Mouse (Mus musculus): ENCODE results near the gene Tesmin.

The Tesmin gene

DNA sequence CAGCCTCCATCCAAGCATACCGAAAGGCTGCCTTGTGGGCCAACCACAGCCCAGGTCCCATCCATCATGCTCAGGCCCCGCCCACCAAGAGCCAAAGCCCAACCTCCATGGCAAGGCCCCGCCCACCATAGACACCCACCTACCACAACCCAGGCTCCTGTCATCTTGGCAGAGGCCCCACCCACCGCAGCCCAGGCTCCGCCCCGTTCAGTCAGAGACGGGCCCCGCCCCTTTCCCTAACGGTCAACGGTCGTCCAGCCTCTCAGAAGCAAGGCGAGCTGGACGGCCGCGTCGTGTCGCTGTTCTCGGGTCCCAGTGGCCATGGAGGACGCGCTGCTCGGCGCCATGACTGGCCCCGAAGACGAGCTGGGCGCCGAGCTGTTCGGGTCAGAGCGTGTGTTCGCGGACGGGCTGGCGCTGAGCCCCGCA lies at the start of gene Tesmin:
Tesmin (plus strand) TSS at position 229 of the 429 bp plus-strand sequence.
- peak; percentile 25 for DNase-seq (ENCODE audit: low spot score)

DNA sequence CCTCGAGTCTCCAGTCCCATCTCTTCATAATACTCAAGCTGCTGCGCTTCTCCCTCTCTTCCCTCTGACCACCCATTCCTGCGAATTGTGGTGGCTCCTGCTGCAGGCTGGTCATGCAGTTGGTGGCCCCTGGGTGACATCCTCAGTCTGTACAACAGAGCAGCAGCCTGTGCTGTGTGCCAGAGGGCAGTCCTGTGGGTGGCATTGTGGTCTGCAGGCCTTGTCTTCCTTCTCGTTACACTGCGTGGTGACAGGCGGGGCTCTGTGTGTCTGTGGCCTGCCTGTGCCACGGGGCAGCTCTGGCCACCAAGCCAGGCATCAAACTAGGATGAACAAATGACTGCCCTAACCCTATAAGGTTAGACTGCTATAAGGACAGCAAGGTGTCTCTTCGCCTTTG lies 49.5 kb upstream of the Tesmin start:
- no peak for DNase-seq (ENCODE audit: low spot score)

DNA sequence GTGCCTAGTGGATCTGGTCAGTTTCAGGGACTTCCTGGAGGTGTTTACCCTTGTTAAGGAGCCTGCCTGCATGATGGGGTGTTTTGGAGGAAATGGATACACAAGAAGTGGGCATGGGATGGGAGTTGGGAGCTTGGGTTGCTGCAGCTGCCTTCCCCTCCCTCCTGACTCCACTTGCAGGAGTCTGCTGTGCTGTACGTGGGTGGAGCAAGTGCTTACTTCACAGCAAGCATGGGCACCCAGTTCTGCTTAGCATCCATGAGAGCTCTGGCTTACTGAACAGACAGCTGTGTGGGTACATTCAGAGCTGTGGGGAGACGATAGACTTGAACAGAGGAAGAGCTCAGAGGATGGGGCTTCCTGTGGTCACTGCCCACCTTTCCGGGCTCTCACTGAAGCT lies 47.6 kb upstream of the Tesmin start:
- no peak for DNase-seq (ENCODE audit: low spot score)

DNA sequence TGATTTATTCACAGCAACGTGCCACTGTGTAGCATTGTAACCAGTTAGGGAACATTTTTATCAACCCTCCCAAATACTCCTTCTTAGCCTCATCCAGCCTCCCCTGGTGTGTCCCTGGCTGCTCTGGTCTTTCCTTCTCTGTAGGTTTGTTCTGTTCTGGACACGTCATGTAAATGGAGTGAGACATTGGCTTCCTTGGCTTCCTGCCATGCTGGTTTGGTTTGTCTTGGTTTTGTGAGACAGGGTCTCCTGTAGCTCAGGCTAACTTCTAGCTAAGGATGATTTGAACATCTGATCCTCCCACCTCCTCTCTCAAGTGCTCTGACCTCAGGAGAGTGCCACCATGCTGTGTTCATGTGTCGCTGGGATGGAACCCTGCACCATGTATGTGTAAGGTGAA lies 44.7 kb upstream of the Tesmin start:
- DNase-seq (ENCODE audit: low spot score) = no peak

DNA sequence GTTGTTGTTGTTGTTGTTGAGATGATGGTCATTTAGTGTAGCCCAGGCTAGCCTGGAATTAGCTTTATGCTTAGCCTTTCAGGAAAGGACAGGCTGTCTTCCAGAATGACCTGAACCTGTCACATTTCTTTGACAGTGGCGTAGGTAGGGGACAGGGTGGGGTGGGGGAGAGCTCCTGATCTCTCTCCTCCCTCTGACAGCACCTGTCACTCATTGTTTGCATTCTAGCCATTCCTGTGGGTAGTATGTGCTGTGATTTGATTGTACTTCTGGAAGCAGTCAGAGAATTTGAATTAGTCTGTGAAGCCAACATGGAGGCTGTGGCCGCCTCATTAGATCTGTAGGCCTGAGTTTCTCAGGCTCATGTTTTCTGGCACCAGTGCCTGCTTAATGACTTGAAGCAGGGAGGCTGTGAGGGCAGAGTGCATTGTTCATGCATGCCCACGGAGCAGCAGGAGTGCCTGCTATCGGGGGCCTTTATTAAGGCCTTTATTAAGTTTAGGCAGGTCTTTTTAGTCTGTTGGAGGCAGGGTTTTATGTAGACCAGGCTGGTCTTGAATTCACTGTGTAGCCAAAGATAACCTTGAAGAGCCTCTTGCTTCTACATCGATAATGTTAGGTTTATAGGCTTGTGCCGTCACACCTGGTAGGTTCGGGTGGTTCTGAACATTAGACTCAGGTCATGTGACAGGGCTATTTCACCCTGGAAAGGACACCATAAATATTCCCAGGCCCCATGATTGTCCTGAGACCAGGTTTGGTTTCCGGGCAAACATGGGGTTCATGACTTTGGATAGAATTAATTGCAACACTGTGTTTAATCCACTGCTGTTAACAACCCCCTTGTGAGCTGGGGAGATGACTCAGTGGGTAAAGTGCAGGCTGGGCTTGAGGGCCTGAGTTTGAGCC lies 43.8 kb upstream of the Tesmin start:
- DNase-seq (ENCODE audit: low spot score) = no peak

DNA sequence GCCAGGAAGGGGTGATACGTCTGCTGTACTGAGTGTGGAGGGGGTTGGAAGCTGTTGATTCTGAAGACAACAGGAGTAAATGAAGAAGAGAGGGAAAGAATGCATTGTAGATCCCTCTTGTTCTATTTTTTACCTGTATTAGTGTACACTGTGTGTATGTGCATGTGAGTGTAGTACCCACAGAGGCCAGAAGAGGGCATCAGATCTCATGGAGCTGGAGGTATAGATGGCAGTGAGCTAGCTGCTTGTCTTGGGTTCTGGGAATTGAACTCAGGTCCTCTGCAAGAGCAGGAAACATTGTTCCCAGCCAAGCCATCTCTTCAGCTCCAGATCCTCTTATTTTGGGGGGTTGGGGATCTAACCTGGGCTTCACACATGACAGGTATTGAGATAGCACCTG lies 40.9 kb upstream of the Tesmin start:
- no peak for DNase-seq (ENCODE audit: low spot score)

DNA sequence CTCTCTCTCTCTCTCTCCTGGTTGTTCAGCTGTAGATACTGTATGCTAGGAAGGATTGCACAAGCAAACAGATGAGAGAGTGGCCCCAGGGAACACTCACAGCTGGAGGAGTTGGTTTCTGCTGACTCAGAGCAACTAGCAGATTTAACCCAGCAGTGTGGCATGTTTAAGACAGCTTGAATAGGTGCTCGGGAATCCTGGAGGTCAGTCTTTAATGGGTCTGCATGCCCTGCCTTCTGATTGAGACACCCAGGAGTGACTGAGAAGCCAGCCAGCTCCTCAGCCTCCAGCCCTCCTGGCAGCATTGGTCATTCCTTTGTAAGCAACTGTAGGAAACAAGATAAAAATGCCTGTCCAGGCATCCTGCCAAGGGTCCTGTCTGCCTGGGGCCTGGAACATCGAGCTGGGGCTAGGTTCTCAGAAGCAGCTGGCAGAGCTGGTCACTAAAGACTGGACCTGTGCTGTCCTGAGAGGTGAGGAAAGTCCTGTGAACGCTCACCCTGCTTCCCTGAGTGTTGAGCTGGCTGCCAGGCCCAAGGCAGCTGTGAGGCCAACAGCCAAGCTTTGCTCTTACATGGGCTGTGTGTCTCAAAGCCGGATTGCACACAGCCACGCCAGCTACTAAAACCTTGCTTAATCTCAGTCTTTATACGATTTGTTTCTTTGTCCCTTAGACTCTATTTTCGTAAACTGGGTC lies 35.1 kb upstream of the Tesmin start:
- DNase-seq (ENCODE audit: low spot score) = no peak

DNA sequence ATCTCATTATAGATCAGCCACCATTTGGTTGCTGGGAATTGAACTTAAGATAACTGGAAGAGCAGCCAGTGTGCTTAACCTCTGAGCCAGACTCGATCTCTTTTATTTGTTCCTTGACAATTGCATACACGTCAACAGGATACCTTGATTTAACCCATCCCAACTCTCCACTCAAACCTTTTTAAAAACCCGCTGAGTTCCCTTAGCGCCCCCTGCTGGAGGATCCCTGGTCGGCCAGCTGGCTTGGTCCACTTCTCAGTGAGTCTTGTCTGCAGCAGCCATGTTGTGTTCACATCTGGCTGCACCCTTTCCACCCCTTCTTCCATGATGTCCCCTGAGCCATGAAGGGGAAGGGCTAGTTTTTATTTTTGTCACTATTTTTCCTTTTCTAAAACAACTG lies 33.6 kb upstream of the Tesmin start:
- DNase-seq (ENCODE audit: low spot score) = no peak

DNA sequence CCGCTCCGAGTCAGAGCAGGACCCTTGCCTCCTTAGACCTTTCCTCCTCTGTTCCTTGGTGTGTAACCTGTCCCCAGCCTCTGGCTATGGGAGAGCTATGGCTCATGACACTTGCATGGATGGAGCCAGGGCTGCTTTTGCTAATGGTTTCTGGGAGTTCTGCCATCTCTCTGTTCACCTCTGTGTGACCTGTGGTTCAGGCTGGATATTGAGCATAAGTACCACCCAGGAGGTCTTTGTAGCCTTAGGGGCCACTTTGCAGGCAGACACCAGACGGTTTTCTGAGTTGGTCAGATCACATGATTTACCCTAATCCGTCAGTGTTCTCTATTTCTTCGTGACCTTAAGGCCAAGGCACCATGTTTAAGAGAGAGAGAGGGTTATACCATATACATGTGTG lies 32.1 kb upstream of the Tesmin start:
- no peak for DNase-seq (ENCODE audit: low spot score)

DNA sequence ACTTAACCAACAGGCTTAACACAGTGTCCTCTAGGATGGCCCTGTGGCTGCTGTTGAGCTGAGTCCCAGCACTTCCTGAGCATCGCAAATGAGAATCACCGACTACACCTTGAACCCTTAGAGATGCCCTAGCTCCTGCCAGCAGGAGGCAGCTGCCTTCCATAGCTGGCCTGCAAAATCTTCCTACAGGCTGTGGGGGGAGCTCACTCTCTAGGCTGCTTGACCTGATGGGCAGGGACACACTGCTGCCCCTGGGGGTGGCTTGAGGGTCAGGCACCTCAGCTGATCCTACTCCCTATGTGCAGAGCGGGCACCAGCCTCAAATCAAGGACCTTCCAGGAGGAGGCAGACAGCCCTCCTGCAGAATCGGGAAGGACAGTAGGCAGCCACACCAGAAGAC lies 31.0 kb upstream of the Tesmin start:
- no peak for DNase-seq (ENCODE audit: low spot score)

DNA sequence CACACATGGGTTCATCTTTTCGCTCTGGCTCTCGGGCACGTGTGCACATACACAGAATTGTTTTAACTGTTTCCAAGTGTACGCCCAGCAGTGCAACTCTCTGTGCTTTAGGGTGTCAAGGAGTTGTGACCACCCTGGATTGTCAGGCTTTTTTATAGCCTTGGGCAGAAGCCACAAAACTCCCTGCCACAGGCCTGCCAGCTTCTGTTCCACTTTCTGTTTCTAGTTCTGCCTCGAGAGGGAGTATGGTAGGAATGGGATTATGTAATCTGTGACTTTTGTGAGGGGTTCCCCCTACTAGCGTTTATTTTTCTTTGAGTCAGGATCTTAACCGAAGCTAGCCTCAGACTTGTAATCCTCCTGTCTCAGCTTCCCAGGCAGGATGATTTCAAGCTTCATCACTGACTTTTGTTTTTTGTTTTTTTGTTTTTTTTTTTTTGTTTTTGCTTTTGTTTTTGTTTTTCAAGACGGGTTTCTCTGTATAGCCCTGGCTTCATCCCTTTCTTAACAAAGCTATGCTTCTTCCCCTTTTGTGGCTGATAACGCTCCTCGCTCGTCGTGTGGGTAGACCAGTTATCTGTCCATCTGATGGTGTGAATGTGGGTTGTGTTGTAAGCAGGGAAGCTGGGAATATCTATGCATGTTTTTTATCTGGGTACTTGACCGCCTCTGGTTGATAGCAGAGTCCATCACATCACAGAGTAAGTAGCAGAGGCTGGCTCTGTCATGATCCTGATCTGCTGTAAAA lies 28.6 kb upstream of the Tesmin start:
- DNase-seq (ENCODE audit: low spot score) = no peak

DNA sequence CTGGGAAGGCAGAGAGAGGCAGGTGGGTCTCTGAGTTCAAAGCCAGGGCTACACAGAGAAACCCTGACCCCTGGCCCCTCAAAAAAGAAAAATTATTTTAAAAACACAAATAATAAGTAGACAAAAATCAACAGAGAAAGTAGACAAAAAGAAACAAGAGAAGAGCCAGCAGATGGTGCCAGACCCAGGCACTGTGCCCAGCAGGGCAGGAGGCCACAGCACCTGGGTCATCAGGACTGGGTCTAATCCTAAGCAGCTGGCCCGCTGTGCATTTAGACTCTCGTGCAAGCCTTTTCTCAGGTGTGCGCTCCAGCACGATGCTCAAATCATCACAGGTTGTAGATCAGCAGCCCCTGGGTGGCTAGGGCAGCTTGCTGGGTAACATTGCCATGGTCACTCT lies 25.1 kb upstream of the Tesmin start:
- no peak for DNase-seq (ENCODE audit: low spot score)

DNA sequence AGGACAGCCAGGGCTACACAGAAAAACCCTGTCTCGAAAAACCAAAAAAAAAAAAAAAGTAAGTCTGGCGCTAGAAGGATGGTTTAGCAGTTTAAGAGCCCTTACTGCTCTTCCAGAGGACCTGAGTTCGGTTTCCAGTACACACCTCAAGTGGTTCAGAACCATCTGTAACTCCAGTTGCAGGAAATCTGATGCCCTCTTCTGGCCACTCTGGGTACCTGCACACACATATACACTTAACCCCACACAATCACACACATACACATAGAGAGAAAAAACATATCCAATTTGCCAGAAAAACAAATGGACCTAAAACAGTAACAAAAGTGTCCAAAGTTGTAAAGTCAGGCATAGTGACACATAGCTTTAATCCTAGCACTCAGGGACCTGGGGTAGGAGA lies 23.6 kb upstream of the Tesmin start:
- no peak for DNase-seq (ENCODE audit: low spot score)

DNA sequence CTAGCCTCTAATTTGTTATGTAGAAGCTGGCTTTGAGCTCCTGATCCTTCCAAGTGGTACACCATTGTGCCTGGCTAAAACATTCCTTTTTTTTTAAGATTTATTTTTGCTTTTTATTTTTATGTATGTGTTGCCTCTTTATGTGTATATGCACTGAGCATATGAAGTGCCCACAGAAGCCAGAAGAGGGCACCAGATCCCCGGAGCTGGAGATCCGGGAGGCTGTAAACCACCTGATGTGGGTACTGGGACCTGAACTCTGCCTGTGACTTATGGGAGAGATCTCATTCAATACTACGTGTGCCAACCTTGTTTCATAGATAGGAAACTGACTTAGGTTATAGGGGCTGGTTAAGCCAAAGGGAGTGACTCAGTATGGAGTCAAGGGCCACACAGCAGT lies 20.4 kb upstream of the Tesmin start:
- DNase-seq (ENCODE audit: low spot score) = no peak

DNA sequence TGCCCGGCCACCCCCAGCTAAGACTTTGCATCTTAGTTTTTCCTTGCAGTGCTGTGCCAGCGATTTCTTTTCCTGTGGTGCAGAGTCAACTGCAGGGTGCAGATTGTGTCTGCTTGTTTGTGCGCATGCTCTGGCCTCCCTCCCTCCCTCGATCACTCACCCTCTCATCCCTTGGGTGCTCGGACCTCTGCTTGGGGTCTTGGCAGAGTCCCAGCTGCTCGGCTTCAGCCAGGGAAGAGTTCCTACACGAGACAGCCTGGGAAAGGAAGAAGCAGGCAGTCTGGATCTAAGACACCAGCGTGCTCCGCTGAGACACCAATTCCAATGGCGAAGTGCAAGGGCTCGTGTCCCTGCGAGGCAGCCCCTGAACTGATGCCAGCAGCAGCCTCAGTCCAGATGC lies 15.3 kb upstream of the Tesmin start:
- DNase-seq (ENCODE audit: low spot score) = no peak

DNA sequence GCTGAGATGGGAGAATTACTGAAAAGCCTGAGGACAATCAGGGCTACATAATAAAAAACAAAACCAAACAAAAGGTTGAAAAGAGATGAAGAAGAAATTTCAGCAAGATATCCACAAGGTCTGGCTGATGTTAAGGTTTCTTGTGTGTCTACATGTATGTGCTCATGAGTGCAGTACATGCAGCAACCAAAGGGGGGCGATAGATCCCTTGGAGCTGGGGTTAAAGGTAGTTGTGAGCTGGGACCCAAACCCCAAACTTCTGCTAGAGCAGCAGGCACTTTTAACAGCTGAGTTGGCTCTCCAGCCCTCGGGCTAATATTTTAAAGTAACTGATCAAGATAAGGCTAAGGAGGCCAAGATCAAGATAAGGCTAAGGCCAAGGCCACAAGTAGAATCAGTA lies 14.6 kb upstream of the Tesmin start:
- no peak for DNase-seq (ENCODE audit: low spot score)

DNA sequence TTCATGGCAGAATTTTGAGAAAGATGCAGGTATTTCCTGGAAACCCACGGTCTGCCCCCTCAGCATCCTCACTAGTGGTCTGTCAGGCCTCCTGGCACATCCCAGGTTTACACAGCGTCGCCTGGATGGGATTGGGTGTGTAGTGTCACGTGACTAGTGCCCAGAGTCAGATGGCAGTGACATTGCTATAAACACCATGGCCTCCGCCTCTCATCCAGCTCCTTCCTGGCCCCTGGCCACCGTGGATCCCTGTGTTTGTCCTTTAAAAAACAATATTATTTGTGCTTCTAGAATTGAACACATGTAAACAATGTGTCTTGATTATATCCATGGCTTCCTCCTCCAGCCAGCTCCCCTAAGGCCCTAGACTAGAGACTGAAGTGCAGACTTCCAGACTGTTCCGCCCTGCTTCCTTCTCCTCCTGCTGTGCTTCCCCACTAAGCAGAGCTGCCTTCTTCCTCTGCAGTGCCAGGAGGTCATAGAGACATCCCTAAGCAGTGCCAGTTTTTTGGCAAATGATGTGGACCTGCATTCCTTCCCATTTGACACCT lies 12.6 kb upstream of the Tesmin start:
- DNase-seq (ENCODE audit: low spot score) = no peak

DNA sequence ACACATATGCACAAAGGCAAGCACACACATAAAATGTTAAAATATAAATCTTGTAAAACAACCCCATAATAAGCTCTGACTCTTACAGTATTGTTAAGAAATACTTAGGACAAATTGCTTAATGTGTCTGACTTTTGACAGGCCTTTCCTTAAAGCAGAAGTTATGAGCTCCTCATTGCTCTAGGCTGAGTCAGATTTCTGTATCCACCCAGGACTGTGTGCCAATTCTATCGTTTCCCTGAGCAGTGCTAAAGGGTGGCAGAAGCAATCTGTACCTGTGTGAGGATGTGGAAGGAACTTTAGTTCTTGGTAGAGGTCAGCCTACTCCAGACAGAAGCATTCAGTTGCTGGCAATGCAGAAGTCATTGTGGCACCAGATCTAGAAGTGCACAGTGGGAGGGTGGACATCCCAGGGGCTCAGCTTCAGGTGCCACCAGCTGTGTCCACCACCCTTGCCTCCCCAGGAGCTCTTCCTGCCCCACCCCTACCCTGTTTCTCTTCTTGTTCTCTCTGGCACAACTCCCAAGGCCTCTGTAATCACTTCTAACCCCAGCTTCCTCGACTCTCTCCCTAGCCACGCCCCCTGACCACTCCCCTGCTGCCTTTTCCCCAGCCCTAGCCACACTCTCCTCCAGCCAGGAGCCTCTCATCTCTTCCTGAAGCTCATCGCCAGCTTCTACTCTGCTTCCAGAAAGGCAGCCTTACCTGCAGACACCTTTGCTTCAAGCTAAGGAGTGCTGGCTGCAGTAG lies 11.5 kb upstream of the Tesmin start:
- no peak for DNase-seq (ENCODE audit: low spot score)

DNA sequence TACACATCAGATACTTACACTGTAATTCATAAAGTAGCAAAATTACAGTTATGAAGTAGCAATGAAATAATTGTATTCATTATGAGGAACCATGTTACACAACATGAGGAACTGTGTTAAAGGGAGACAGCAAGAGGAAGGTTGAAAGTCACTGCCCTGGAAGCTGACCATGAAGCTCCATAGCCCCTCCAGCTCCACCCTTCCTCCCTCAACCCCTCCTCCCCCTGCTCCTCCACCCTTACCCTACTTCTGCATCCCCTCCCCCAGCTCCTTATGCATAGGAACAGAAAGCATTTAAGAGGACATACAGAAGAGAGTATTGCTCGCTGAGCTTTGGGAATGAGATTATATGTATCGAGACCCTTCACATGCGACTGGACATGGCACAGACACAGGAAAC lies 10.0 kb upstream of the Tesmin start:
- no peak for DNase-seq (ENCODE audit: low spot score)

DNA sequence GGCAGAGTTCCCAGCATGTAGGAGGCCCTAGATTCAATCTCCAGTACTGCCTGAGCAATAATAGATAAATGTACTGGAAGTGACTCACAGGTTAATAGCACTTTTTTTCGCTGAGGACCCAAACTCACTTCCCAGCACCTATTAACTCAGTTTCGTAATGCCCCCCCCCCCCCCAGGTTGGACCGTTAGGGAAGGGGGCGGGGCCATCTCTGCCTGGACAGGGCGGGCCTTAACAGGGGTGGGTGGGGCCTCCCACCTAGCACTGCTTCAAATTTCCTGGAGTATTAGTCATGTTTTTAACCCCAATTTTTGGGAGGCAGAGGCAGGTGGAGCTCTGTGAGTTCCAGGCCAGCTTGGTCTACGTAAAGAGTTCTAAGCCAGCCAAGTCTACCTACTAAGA lies 596 bp upstream of the Tesmin start:
- DNase-seq (ENCODE audit: low spot score) = no peak

DNA sequence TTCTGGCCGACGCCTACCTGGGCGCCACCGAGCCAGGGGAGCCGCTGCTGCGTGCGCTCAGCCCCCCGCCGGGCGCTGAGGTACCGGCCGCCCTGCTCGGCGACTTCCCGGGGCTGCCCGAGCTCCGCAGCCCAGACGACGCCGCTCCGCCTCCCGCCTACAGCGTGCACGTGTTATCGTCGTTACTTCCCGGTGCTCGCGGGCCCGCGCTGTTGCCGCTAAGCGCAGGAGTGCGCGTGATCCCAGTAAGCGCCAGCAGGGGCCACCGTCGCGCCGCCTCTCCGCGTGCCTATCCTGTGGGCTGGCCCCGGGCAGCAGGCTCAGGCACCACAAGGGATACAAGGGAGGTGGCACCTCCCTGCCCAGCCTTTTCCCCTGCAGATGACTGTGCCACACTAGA lies 432 bp downstream of the Tesmin start:
- peak; percentile 41 for DNase-seq (ENCODE audit: low spot score)

DNA sequence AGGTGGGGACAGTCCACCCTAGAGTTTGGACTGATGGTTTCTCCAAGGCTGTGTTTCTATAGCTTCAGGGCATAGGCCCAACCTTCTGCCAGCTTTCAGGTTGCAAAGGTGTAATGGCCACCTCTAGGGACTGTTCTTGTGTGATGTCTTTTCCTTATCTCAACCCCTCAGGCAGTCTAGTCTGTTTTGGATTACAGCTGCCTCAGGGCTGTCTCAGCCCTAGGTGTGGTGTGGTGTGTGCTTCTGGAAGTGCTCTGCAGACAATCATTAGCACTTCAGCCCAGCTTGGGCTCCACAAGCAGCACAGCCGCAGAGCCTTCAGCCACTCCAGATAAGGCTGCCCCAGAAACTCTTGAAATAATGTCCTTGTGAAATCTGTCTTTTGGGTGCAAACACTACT lies 3.7 kb downstream of the Tesmin start:
- no peak for DNase-seq (ENCODE audit: low spot score)

Measured in layer of hippocampus, adult 9-10 months (tissue).